Mouse (Mus musculus): Measurements from ENCODE around the gene Aqp3. TPM values are rescaled to one million over a fixed set of nuclear protein-coding genes. Genes with fewer than 3 reads are reported as not detected.

The Aqp3 gene
- polyA plus RNA-seq, 1 experiment, result not detected

- TF ChIP-seq POLR2A (IDR thresholded peaks at IDR 0.05; ENCODE audit: extremely low read depth, insufficient read depth, low read length), result no peak
- no peak for TF ChIP-seq CTCF (IDR thresholded peaks at IDR 0.05; ENCODE audit: extremely low read depth, insufficient read depth, low read length)
- Histone ChIP-seq H3K27ac (ENCODE audit: insufficient read depth, low read length) (no peak overlapping the region), H3K4me1 (ENCODE audit: control insufficient read depth, insufficient read depth, low read length) (no peaks in the 10 kb centered on the region), H3K4me3 (ENCODE audit: insufficient read depth, low read length) (no peak overlapping the region)
These were observed 10.9 kb upstream of the Aqp3 start for GRCm38 (mm10) chr4:41108717-41109425.

- TF ChIP-seq POLR2A (IDR thresholded peaks at IDR 0.05; ENCODE audit: extremely low read depth, insufficient read depth, low read length) (no peak), CTCF (IDR thresholded peaks at IDR 0.05; ENCODE audit: extremely low read depth, insufficient read depth, low read length) (no peak)
- H3K27ac ChIP-seq (ENCODE audit: insufficient read depth, low read length), result no peak overlapping the region
- no peaks in the 10 kb centered on the region for H3K4me1 ChIP-seq (ENCODE audit: control insufficient read depth, insufficient read depth, low read length)
- no peak overlapping the region for H3K4me3 ChIP-seq (ENCODE audit: insufficient read depth, low read length)
These were observed 9.5 kb upstream of the Aqp3 start for GRCm38 (mm10) chr4:41107440-41107839.

DNA sequence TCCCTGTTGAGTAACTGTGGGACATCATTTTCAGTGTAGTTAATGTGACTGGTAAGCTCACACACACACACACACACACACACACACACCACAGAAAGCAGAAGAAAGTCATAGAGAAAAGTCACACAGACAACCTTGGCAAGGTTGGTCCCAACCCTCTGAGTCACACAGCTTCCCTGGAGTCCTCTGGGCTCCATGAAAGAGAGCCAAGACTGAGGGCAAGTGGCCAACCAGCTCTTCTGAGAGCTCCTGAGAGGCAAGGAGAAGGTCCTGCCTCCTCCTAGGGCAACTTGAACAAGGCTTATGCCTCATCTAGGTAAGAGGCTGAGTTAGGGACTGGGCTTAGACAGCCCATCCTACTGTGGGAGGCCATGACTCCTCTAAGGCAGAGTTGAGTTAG is 4.9 kb upstream of the Aqp3 start:
- TF ChIP-seq POLR2A (IDR thresholded peaks at IDR 0.05; ENCODE audit: extremely low read depth, insufficient read depth, low read length) (no peak), CTCF (IDR thresholded peaks at IDR 0.05; ENCODE audit: extremely low read depth, insufficient read depth, low read length) (no peak)
- H3K4me1 ChIP-seq (ENCODE audit: control insufficient read depth, insufficient read depth, low read length), result peaks cover 1% of the 10 kb centered on the region; the same call in 1 of the 2 replicates
- no peak overlapping the region for H3K27ac ChIP-seq (ENCODE audit: insufficient read depth, low read length)
- no peak overlapping the region for H3K4me3 ChIP-seq (ENCODE audit: insufficient read depth, low read length)

DNA sequence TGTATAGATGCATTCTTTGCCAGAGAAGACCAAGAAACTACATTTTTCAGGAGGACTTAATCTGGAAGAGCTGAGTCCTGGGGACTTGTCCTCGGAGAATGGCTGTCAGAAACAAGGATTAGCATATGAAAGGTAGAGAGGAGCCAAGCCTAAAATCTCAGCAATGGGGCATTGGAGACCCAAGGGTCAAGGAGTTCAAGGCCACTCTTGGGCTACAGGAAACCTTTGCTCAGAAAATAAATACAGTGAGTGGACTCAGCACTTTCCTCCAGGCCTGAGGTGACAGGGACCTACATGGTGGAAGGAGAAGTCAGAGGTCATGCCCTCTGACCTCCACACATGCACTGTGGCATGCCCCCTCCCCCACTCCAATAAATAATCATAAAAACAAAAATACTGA is 3.0 kb upstream of the Aqp3 start:
- Histone ChIP-seq H3K4me3 (ENCODE audit: insufficient read depth, low read length) (no peak overlapping the region), H3K27ac (ENCODE audit: insufficient read depth, low read length) (no peak overlapping the region), H3K4me1 (ENCODE audit: control insufficient read depth, insufficient read depth, low read length) (peaks cover 1% of the 10 kb centered on the region; the same call in 1 of the 2 replicates)
- no peak for TF ChIP-seq CTCF (IDR thresholded peaks at IDR 0.05; ENCODE audit: extremely low read depth, insufficient read depth, low read length)
- no peak for TF ChIP-seq POLR2A (IDR thresholded peaks at IDR 0.05; ENCODE audit: extremely low read depth, insufficient read depth, low read length)

- no peak overlapping the region; the same call in 1 of the 2 replicates for H3K4me3 ChIP-seq (ENCODE audit: insufficient read depth, low read length)
- TF ChIP-seq CTCF (IDR thresholded peaks at IDR 0.05; ENCODE audit: extremely low read depth, insufficient read depth, low read length), result no peak
- TF ChIP-seq POLR2A (IDR thresholded peaks at IDR 0.05; ENCODE audit: extremely low read depth, insufficient read depth, low read length), result no peak
- H3K27ac ChIP-seq (ENCODE audit: insufficient read depth, low read length), result no peak overlapping the region
- peaks cover 1% of the 10 kb centered on the region; the same call in 1 of the 2 replicates for H3K4me1 ChIP-seq (ENCODE audit: control insufficient read depth, insufficient read depth, low read length)
These were observed 581 bp upstream of the Aqp3 start for GRCm38 (mm10) chr4:41098577-41098951.

GRCm38 (mm10) chr4:41097381-41097780 is 602 bp downstream of the Aqp3 start:
- Histone ChIP-seq H3K4me3 (ENCODE audit: insufficient read depth, low read length) (no peak overlapping the region; the same call in 1 of the 2 replicates), H3K4me1 (ENCODE audit: control insufficient read depth, insufficient read depth, low read length) (peaks cover 1% of the 10 kb centered on the region; the same call in 1 of the 2 replicates), H3K27ac (ENCODE audit: insufficient read depth, low read length) (no peak overlapping the region)
- no peak for TF ChIP-seq CTCF (IDR thresholded peaks at IDR 0.05; ENCODE audit: extremely low read depth, insufficient read depth, low read length)
- no peak for TF ChIP-seq POLR2A (IDR thresholded peaks at IDR 0.05; ENCODE audit: extremely low read depth, insufficient read depth, low read length)

GRCm38 (mm10) chr4:41096794-41097193 is 1.2 kb downstream of the Aqp3 start:
- H3K27ac ChIP-seq (ENCODE audit: insufficient read depth, low read length), result no peak overlapping the region
- no peak overlapping the region for H3K4me3 ChIP-seq (ENCODE audit: insufficient read depth, low read length)
- H3K4me1 ChIP-seq (ENCODE audit: control insufficient read depth, insufficient read depth, low read length), result peaks cover 1% of the 10 kb centered on the region; the same call in 1 of the 2 replicates
- no peak for TF ChIP-seq POLR2A (IDR thresholded peaks at IDR 0.05; ENCODE audit: extremely low read depth, insufficient read depth, low read length)
- TF ChIP-seq CTCF (IDR thresholded peaks at IDR 0.05; ENCODE audit: extremely low read depth, insufficient read depth, low read length), result no peak

GRCm38 (mm10) chr4:41096169-41096568 is 1.8 kb downstream of the Aqp3 start:
- H3K4me1 ChIP-seq (ENCODE audit: control insufficient read depth, insufficient read depth, low read length), result peaks cover 1% of the 10 kb centered on the region; the same call in 1 of the 2 replicates
- no peak overlapping the region for H3K27ac ChIP-seq (ENCODE audit: insufficient read depth, low read length)
- no peak for TF ChIP-seq CTCF (IDR thresholded peaks at IDR 0.05; ENCODE audit: extremely low read depth, insufficient read depth, low read length)
- TF ChIP-seq POLR2A (IDR thresholded peaks at IDR 0.05; ENCODE audit: extremely low read depth, insufficient read depth, low read length), result no peak
- no peak overlapping the region for H3K4me3 ChIP-seq (ENCODE audit: insufficient read depth, low read length)

DNA sequence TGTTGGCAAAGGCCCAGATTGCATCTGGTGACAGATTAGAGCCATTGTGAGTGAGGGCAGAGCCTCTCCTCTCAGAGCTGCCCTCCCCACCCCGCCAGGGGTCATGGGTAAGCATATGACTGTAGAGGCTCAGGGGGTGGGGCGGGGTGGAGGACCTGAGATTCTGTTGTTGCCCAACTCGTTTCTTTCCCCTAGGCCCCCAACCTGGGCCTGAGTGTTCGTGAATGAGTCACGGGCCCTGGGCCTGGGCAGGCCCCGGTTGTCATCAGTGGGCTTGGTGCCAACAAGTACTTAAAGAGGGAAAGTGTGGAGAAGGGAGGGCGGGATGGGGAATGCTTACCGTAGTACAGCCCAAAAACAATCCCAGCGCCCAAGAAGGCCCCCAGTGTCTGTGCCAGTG is 3.6 kb downstream of the Aqp3 start:
- H3K27ac ChIP-seq (ENCODE audit: insufficient read depth, low read length), result no peak overlapping the region
- H3K4me1 ChIP-seq (ENCODE audit: control insufficient read depth, insufficient read depth, low read length), result peaks cover 1% of the 10 kb centered on the region; the same call in 1 of the 2 replicates
- TF ChIP-seq CTCF (IDR thresholded peaks at IDR 0.05; ENCODE audit: extremely low read depth, insufficient read depth, low read length), result no peak
- no peak for TF ChIP-seq POLR2A (IDR thresholded peaks at IDR 0.05; ENCODE audit: extremely low read depth, insufficient read depth, low read length)
- H3K4me3 ChIP-seq (ENCODE audit: insufficient read depth, low read length), result no peak overlapping the region

DNA sequence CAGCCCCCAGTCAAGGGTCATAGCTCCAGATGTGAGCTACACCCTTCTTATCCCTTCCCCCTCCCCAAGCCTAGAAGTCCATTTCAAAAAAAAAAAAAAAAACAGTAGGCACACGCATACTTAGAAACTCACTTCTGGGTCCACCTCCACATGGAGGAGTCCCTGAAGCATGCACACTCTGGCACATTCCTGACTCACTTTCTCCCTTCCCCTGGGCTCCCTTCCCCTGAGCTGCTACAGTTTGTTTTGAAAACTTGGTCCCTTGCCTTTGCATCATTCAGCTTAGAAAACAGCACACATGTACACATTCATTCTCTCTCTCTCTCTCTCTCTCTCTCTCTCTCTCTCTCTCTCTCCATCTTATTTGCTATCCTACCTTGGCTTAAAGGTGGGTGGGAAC is 5.0 kb downstream of the Aqp3 start:
- Histone ChIP-seq H3K4me1 (ENCODE audit: control insufficient read depth, insufficient read depth, low read length) (no peaks in the 10 kb centered on the region), H3K27ac (ENCODE audit: insufficient read depth, low read length) (no peak overlapping the region), H3K4me3 (ENCODE audit: insufficient read depth, low read length) (no peak overlapping the region)
- TF ChIP-seq POLR2A (IDR thresholded peaks at IDR 0.05; ENCODE audit: extremely low read depth, insufficient read depth, low read length), result no peak
- TF ChIP-seq CTCF (IDR thresholded peaks at IDR 0.05; ENCODE audit: extremely low read depth, insufficient read depth, low read length), result no peak
